Mouse (Mus musculus) megakaryocyte-erythroid progenitor cell, adult 5-6 weeks (primary cell): ENCODE measurements around the gene Chd2. TPM values are rescaled to one million over a fixed set of nuclear protein-coding genes. Genes with fewer than 3 reads are reported as not detected.
"Not testable (repeated sequence)": the region's sequence is repeated elsewhere in the genome, so short reads cannot be mapped to it uniquely, and the experiment has no call there.

Experiments
- ATAC-seq: replicated peaks from 2 replicates; pipeline ENCODE4 v1.8.0; 2016; ENCODE audit warnings: mild to moderate bottlenecking, inconsistent platforms; ENCODE audit not compliant: severe bottlenecking, poor library complexity, low FRiP score, low TSS enrichment
- total RNA-seq, 2 experiments: library from RNA; stranded (forward) in 1 of 2; stranded (reverse) in 1 of 2; fragments of 200-1000, 215-1000 nt in 1 of 2; fragments of >200 nt in 1 of 2; fragmentation: Nextera tagmentation in 1 of 2; gene quantifications; 2 replicates each; pipeline ENCODE4 v1.2.3; 2014 to 2017

Chd2 gene
- total RNA-seq, 2 experiments from 2014 or later = 48.8 to 101 TPM

GRCm38 (mm10) chr7:73530164-73530563 is 11.5 kb downstream of the Chd2 start:
- ATAC-seq = no peak

GRCm38 (mm10) chr7:73529261-73529660 is 12.4 kb downstream of the Chd2 start:
- ATAC-seq = no peak

DNA sequence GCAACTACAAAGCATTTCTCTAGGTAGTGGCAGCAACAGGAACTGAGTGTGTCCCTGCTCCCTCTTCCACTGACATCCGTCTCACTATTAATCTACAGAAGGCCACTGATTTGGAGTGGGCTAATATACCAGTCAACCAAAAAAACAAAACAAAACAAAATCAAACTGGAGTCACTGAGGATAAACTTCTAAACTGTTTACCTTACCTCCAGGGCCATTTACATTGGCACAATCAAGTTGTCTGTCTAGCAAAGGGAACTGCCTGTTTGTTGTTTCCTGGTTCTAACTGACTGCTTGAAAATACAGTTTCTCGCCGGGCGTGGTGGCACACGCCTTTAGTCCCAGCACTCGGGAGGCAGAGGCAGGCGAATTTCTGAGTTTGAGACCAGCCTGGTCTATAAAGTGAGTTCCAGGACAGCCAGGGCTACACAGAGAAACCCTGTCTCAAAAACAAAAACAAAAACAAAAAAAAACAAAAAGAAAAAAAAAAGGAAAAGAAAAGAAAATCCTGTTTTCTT is 13.2 kb downstream of the Chd2 start:
- not testable (repeated sequence) for ATAC-seq

DNA sequence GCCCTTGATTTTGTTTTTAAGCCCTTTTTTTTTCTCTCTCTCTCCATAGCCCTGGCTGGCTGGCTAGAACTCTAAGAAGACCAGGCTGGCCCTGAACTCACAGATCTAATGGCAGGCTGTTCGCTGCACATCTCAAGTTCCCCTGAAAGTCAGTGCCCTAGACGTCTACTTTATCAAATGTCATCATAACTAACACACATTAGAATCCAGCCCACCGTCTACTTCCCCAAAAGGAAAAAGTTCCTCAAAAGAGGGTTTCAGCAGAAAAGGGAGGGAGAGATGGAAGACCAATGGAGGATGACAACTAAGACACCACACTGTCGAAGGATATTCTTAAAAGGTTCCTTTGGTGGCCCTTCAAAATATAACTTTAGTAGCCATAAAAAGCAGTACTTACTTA is 14.4 kb downstream of the Chd2 start:
- ATAC-seq = no peak

DNA sequence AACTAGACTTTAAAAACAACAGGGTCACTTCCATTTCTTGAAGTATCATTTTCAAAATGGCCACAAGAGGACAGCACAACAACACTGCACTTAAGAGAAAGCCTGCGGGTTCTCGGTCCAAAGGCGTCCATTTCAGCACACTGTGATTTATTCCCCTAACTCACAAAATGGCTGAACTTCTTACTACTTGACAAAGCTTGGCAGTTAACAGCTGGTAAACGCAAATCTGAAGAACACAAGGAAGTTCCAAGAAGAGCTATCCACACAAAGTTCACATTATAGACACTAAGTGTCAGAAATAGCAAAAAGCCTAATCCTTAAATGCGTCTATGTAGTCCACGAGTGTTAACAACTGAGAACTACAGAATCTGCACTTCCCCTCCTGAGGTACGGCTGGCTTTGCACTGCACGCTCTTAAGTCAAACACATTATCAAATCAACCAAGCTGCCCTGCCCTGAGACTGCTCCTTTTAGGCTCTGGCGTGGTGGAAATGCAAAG is 17.1 kb downstream of the Chd2 start:
- peak; percentile 76 for ATAC-seq

- no peak for ATAC-seq
Measured at GRCm38 (mm10) chr7:73523608-73524259, 17.9 kb downstream of the Chd2 start.

GRCm38 (mm10) chr7:73523183-73523582 is 18.4 kb downstream of the Chd2 start:
- no peak for ATAC-seq

DNA sequence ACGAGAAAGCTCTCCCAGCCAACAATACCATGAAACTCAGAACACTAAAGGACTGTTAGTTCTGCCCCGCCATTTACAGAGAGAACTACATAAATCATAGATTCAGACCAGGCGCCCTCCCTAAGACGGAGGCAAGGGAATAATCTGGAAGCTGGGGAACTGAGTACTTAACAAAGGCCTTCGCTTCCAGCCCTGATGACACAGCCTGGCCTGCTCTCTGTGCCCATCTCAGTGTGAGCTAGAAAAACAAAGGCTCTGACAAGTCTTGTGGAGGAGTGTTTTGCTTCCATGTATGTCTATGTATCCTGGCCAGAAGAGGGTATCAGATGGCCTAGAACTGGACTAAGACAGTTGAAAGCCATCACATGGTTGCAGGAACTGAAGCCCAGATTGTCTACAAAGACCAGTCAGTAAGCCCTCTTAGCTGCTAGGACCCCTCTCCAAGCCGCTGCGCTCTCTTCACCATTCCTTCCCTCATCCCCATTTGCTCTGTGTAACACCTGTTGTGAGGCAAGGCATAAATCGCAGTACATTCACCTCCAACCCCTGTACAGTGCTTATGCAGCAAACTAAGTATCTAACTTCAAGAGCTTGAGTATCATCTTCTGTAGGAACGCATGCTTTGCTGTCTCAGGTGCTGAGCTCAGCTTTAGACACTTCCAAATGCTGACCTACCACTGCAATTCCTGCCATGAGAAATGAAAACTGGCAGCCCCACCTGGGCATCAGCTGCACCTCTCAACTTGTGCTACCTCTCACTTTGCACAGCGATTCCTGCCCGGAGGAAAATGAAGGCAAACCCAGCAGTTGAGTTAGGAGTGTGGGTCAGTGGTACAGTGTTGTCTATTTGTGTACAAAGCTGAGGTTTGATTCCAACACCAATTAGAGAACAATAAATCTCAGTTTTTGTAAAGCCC is 20.1 kb downstream of the Chd2 start:
- ATAC-seq = no peak

GRCm38 (mm10) chr7:73520231-73520630 is 21.4 kb downstream of the Chd2 start:
- no peak for ATAC-seq

GRCm38 (mm10) chr7:73519060-73519796 is 22.4 kb downstream of the Chd2 start:
- 0 out of 2 replicates have a peak, but pooled peaks have one; percentile 15 for ATAC-seq

- peak; percentile 53; the same call in 1 of the 2 replicates for ATAC-seq
Measured at GRCm38 (mm10) chr7:73518373-73518980, 23.2 kb downstream of the Chd2 start.

- ATAC-seq = peak; percentile 89
Measured at GRCm38 (mm10) chr7:73517432-73518054, 24.1 kb downstream of the Chd2 start.

- no peak for ATAC-seq
Measured at GRCm38 (mm10) chr7:73516820-73517219, 24.8 kb downstream of the Chd2 start.

DNA sequence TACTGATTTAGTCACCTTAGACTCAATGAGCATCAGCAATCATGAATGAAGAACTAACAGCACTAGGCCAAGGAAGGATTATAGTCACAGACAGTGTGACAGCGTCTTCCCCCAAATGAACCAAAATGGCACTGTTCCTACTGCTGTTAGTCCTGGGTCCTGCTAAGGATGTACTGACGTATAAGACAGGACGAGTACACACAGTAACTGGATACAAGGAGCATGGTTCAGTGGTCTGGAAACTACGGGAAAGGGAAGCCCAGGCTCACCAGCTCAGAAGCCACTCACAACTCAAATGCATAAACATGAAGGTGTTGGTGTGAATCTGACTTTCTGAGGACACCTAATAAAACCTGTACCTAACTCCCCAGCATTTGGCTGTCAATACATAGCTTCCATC is 27.1 kb downstream of the Chd2 start:
- ATAC-seq = no peak

- no peak for ATAC-seq
Measured at GRCm38 (mm10) chr7:73512422-73512821, 29.2 kb downstream of the Chd2 start.

DNA sequence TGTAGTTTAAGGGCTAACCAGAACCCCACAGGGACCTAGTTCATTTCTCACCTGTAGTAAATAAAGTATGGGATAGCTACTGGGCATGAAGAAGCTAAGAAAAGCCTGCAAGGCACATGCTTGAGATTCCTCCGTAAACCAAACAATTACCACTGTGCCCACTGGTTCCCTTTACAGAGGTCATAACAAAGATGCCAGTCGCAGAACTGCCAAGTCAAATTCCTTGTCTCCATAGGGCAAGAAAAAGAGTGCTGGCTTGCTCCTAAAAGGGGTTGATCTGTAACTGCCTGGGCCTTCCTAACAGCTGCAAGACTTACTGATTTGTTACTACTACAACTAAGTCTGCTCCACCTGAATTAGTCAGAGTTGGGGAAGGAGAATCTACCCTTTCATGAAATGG is 32.9 kb downstream of the Chd2 start:
- no peak for ATAC-seq

DNA sequence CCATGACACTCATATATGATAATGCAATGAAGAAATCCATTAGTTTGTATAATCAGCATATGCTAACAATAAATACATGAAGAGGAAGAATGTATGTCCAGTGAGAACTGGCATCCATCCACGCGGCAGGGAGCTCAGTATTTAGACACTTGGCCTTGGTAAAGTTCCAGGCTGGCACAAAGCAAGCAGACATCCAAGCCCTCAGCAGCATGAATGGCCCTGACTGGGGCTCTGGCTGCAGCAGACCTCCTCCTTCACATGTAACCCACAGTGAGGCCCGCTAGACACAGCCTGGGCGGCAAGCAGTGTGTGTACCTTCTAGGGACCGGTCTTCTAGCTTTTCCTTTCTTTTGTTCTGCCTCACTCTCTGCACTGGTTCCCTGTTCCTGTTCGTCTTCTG is 34.1 kb downstream of the Chd2 start:
- no peak for ATAC-seq

DNA sequence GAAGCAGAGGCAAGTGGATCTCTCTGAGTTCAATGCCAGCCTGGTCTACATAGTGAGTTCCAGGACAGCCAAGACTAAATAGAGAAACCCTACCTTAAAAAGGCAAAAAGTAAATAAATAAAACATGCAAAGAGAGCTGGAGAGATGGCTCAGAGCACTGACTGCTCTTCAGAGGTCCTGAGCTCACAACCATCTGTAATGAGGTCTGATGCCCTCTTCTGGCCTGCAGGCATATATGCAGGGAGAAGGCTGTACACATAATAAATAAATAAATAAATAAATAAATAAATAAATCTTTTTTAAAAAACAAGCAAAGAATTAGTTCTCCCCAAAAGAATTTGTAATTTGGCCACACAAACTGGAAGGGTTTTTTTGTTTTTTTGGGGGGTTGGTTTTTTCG is 34.8 kb downstream of the Chd2 start:
- ATAC-seq = no peak

DNA sequence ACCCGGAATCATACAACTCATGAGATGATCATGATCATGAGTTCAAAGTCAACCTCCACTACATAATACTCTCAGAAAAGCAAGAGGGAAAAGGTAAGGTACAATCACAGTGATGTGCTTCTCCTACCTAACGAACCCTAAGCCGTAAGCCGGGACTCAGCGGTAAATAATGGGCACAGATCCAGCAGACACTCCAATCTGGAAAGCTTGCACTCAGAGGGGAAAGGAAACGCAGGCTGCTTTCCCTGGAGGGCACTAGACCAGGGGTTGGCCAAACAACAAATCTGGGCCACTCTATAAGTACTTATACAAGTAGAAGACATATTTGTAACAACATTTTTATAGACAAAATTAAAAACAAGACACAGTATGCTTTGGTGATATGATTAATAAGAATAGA is 36.4 kb downstream of the Chd2 start:
- no peak for ATAC-seq
